ENCODE assay signal across 9 mouse cellular contexts in genomic region chr4:63216566-63216965, GRCm38 (mm10). TPM values are rescaled to one million over a fixed set of nuclear protein-coding genes. Genes with fewer than 3 reads are reported as not detected.
A peak's percentile ranks its signal among the peaks of the same experiment; 100 is the strongest.
DNase-seq lines count a peak whose midpoint lies in the region; ATAC-seq and TF ChIP-seq lines count a peak whose summit lies in the region.
"Had no signal": no experiment of that assay in that cellular context is flagged by ENCODE, and none has a peak within 500 bp of the region (broad histone marks: within the 10 kb centered on the region; RNA-seq: fewer than 3 reads in every experiment).

No protein-coding gene starts in this region.

- H3K4me2 ChIP-seq in liver, embryonic 11.5 days, result peak overlapping the region; percentile 85

- H3K27ac ChIP-seq in liver, embryonic 11.5 days (ENCODE audit: low read depth, low read length), result no peak overlapping the region
- H3K27ac ChIP-seq in small intestine, adult 2 months (ENCODE audit: insufficient read depth, low read depth, low read length), result peak overlapping the region; percentile 34
- H3K27ac ChIP-seq: macrophage had no signal

- TF ChIP-seq POLR2A in small intestine, adult 2 months (IDR thresholded peaks at IDR 0.05; ENCODE audit: low read depth, low read length), result no peak

- H3K4me3 ChIP-seq in liver, embryonic 11.5 days (ENCODE audit: low read depth, low read length), result peak overlapping the region; percentile 64
- peak overlapping the region; percentile 67 for H3K4me3 ChIP-seq in small intestine, adult 2 months (ENCODE audit: low read depth, low read length)

- H3K27me3 ChIP-seq in liver, embryonic 11.5 days (replicated peaks; ENCODE audit: control insufficient read depth, insufficient read depth, low read length), result peaks cover 54% of the 10 kb centered on the region
- peaks cover 28% of the 10 kb centered on the region for H3K27me3 ChIP-seq in small intestine, adult 2 months (ENCODE audit: control insufficient read depth, insufficient read depth, low read length)

- H3K36me3 ChIP-seq in liver, embryonic 11.5 days (ENCODE audit: control insufficient read depth, insufficient read depth, low read length), result no peaks in the 10 kb centered on the region
- no peaks in the 10 kb centered on the region for H3K36me3 ChIP-seq in small intestine, adult 2 months (ENCODE audit: control insufficient read depth, insufficient read depth, low read length)

- DNase-seq in thymus, postnatal 14 days, result peak; percentile 25
- DNase-seq in thymus, postnatal 25 days, result no peak
- peak; percentile 70 for DNase-seq in heart, postnatal 4 days
- no peak for DNase-seq in liver, embryonic 11.5 days (ENCODE audit: low spot score)
- no peak for DNase-seq in right cerebral cortex, postnatal 4 days
- no peak for DNase-seq in spleen, postnatal 10 days (ENCODE audit: low spot score in 2 of 2)
- DNase-seq in adrenal gland, postnatal 4 days (ENCODE audit: low spot score in 2 of 2), result no peak

- peaks cover 2% of the 10 kb centered on the region; the same call in 1 of the 2 replicates for H3K4me1 ChIP-seq in liver, embryonic 11.5 days (replicated peaks; ENCODE audit: control insufficient read depth, insufficient read depth, low read length)
- no peaks in the 10 kb centered on the region for H3K4me1 ChIP-seq in small intestine, adult 2 months (ENCODE audit: control insufficient read depth, insufficient read depth, insufficient read length, low read length)

- H3K9ac ChIP-seq in liver, embryonic 11.5 days (ENCODE audit: low read depth, low read length), result peak overlapping the region; percentile 60

- no peak for TF ChIP-seq CTCF in small intestine, adult 2 months (IDR thresholded peaks at IDR 0.05; ENCODE audit: extremely low read depth, insufficient read length, insufficient replicate concordance, low read depth, low read length)

- no peak for ATAC-seq in liver, embryonic 11.5 days (replicated peaks; ENCODE audit: low FRiP score)

- 41% methylated on average over 9 of the region's 9 CpGs for WGBS in liver, embryonic 11.5 days
- WGBS in small intestine, adult 2 months, result 52% methylated on average over 9 of the region's 9 CpGs

- no peaks in the 10 kb centered on the region for H3K9me3 ChIP-seq in liver, embryonic 11.5 days (ENCODE audit: control insufficient read depth, low read length)

RNA-seq across cellular contexts. Expression of gene Col27a1, which starts 2.8 kb away (rescaled TPM):
- total RNA-seq in heart, postnatal 4 days (2021), result 1 to 10 TPM; 6.5 TPM
- polyA plus RNA-seq in liver, embryonic 11.5 days (2014; fragmentation: Nextera tagmentation; extraction: Ambion mirVana), result 5.0 and 6.4 TPM in 2 replicates
- polyA plus RNA-seq in small intestine, adult 2 months (2012; rRNA removed), result 5.4 and 6.3 TPM in 2 replicates
- 10 to 100 TPM; 17.2 to 20.8 TPM for total RNA-seq in adrenal gland, postnatal 4 days (2021)

RNA-seq across cellular contexts. Expression of gene Kif12, which starts 44.6 kb away (rescaled TPM):
- total RNA-seq in heart, postnatal 4 days (2021), result not detected
- 7.9 and 9.0 TPM in 2 replicates for polyA plus RNA-seq in liver, embryonic 11.5 days (2014; fragmentation: Nextera tagmentation; extraction: Ambion mirVana)
- 3.7 and 3.8 TPM in 2 replicates for polyA plus RNA-seq in small intestine, adult 2 months (2012; rRNA removed)
- 10 to 100 TPM in 1 of 2 experiments, under 1 TPM in 1; 0.17 to 21.6 TPM for total RNA-seq in adrenal gland, postnatal 4 days (2021)
- polyA plus RNA-seq: macrophage had no signal

Comparison
In these comparisons a context has a peak if more than half of its experiments do, and no peak if none do; other contexts are left out.
1. DNase-seq: peak in thymus, postnatal 14 days (single experiment) and heart, postnatal 4 days (single experiment); none in thymus, postnatal 25 days (single experiment), liver, embryonic 11.5 days (single experiment), right cerebral cortex, postnatal 4 days (single experiment), spleen, postnatal 10 days (0 of 2) and adrenal gland, postnatal 4 days (0 of 2).